ENCODE assay signal across 8 mouse cellular contexts in the genomic region with DNA sequence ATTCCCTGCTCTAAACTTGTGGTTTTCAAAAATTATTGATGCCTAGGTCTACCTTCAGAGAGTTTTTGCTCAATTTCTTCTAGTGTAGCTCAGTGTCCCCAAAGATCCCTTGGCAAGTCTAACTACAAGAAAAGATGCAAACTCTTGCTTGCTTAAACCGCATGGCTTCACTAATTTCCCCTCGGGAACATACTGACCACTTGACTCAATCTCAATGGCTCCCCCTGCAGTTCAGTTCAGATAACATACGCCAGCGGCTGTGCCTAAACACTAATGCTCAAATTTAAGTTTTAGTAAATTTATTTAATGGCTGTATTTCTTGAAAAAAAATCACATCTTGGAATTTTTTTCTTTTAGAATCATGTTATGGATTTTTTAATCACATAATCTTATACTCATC. TPM values are rescaled to one million over a fixed set of nuclear protein-coding genes. Genes with fewer than 3 reads are reported as not detected.
DNase-seq lines count a peak whose midpoint lies in the region; ATAC-seq and TF ChIP-seq lines count a peak whose summit lies in the region.
"Had no signal": no experiment of that assay in that cellular context is flagged by ENCODE, and none has a peak within 500 bp of the region (broad histone marks: within the 10 kb centered on the region; RNA-seq: fewer than 3 reads in every experiment).

No protein-coding gene starts in this region.

- WGBS in spleen, adult 2 months = 33% methylated on average over 4 of the region's 4 CpGs
- WGBS in heart, embryonic 15.5 days = 32% methylated on average over 4 of the region's 4 CpGs

- H3K9me3 ChIP-seq in heart, embryonic 15.5 days (replicated peaks) = no peaks in the 10 kb centered on the region
- H3K9me3 ChIP-seq: stomach, embryonic 15.5 days had no signal

- no peaks in the 10 kb centered on the region for H3K27me3 ChIP-seq in spleen, adult 2 months (ENCODE audit: control insufficient read depth, insufficient read depth, low read length)
- no peaks in the 10 kb centered on the region for H3K27me3 ChIP-seq in heart, embryonic 15.5 days
- H3K27me3 ChIP-seq: stomach, embryonic 15.5 days had no signal

- H3K36me3 ChIP-seq in spleen, adult 2 months (ENCODE audit: control insufficient read depth, insufficient read depth, low read length) = no peaks in the 10 kb centered on the region
- no peaks in the 10 kb centered on the region for H3K36me3 ChIP-seq in heart, embryonic 15.5 days
- H3K36me3 ChIP-seq: stomach, embryonic 15.5 days had no signal

- H3K27ac ChIP-seq in spleen, adult 2 months (ENCODE audit: insufficient read depth, low read length) = no peak overlapping the region
- no peak overlapping the region for H3K27ac ChIP-seq in heart, embryonic 15.5 days
- H3K27ac ChIP-seq: stomach, embryonic 15.5 days had no signal

- ATAC-seq in heart, embryonic 15.5 days (replicated peaks; ENCODE audit: insufficient number of reproducible peaks, insufficient read depth, low FRiP score, low read depth) = 0 out of 2 replicates have a peak, but pooled peaks have one; percentile 58
- peak; percentile 63; the same call in 1 of the 2 replicates for ATAC-seq in neutrophil, adult 5-6 weeks (ENCODE audit: extremely low read depth, insufficient number of reproducible peaks, low FRiP score, poor library complexity, severe bottlenecking)

- TF ChIP-seq CTCF in spleen, adult 2 months (IDR thresholded peaks at IDR 0.05; ENCODE audit: extremely low read depth, insufficient read depth, insufficient read length, insufficient replicate concordance) = peak; percentile 17; the same call in 1 of the 2 replicates

- peak; percentile 3 to 4 for DNase-seq in spleen, adult 2 months (ENCODE audit: low read depth in 1 of 2, low spot score in 2 of 2)
- DNase-seq in spleen, postnatal 14 days (ENCODE audit: low spot score in 2 of 2) = no peak
- peak; percentile 20 to 25 for DNase-seq in adrenal gland, adult 18-20 months (ENCODE audit: low spot score in 2 of 2)
- peak; percentile 82 to 87 for DNase-seq in cerebellum, postnatal 10 days
- DNase-seq in layer of hippocampus, adult 9-10 months (ENCODE audit: low spot score) = peak; percentile 27

- H3K4me3 ChIP-seq in spleen, adult 2 months (ENCODE audit: extremely low read depth, insufficient read depth, insufficient read length) = no peak overlapping the region
- no peak overlapping the region for H3K4me3 ChIP-seq in heart, embryonic 15.5 days
- H3K4me3 ChIP-seq: stomach, embryonic 15.5 days had no signal

- no peaks in the 10 kb centered on the region; the same call in 1 of the 2 replicates for H3K4me1 ChIP-seq in spleen, adult 2 months (ENCODE audit: control insufficient read depth, insufficient read depth, insufficient read length)
- peaks cover 21% of the 10 kb centered on the region for H3K4me1 ChIP-seq in heart, embryonic 15.5 days (replicated peaks)
- H3K4me1 ChIP-seq: stomach, embryonic 15.5 days had no signal

- no peak overlapping the region for H3K9ac ChIP-seq in heart, embryonic 15.5 days
- H3K9ac ChIP-seq: stomach, embryonic 15.5 days had no signal

- no peak for TF ChIP-seq POLR2A in spleen, adult 2 months (IDR thresholded peaks at IDR 0.05; ENCODE audit: low read depth, low read length)

- no peak overlapping the region for H3K4me2 ChIP-seq in heart, embryonic 15.5 days
- H3K4me2 ChIP-seq: stomach, embryonic 15.5 days had no signal

RNA-seq across cellular contexts. Expression of a gene that starts 49.2 kb away (rescaled TPM):
- polyA plus RNA-seq in spleen, adult 2 months (2012; rRNA removed) = 2.8 and 3.2 TPM in 2 replicates
- total RNA-seq in adrenal gland, adult 18-20 months (2021) = 1 to 10 TPM; 6.6 to 8.3 TPM
- polyA plus RNA-seq in heart, embryonic 15.5 days (2015; fragmentation: Nextera tagmentation; extraction: Ambion mirVana) = 73.3 and 83.6 TPM in 2 replicates
- total RNA-seq in neutrophil, adult 5-6 weeks (2017) = 4.2 and 5.4 TPM in 2 replicates

Comparison
In these comparisons a context has a peak if more than half of its experiments do, and no peak if none do; other contexts are left out.
1. DNase-seq: peak in spleen, adult 2 months (2 of 2), adrenal gland, adult 18-20 months (2 of 2), cerebellum, postnatal 10 days (2 of 2) and layer of hippocampus, adult 9-10 months (single experiment); none in spleen, postnatal 14 days (0 of 2).